ENCODE assay signal across 17 mouse cellular contexts in genomic region chr8:125509175-125509574, GRCm38 (mm10).
DNase-seq lines count a peak whose midpoint lies in the region; ATAC-seq lines count a peak whose summit lies in the region.
"Had no signal": no experiment of that assay in that cellular context is flagged by ENCODE, and none has a peak within 500 bp of the region (broad histone marks: within the 10 kb centered on the region; RNA-seq: fewer than 3 reads in every experiment).

No protein-coding gene starts in this region.

- H3K9me3 ChIP-seq in heart, embryonic 15.5 days (replicated peaks), result no peaks in the 10 kb centered on the region
- H3K9me3 ChIP-seq: forebrain, embryonic 13.5 days; lung, embryonic 15.5 days had no signal

- intact Hi-C loops in heart, postnatal 10 days (cut with DNase I), result no loop called here

- no peak overlapping the region for H3K4me3 ChIP-seq in heart, embryonic 15.5 days
- H3K4me3 ChIP-seq: forebrain, embryonic 13.5 days; lung, embryonic 15.5 days had no signal

- peak; percentile 38 for DNase-seq in cerebellum, adult 9-11 months
- DNase-seq in cerebellum, postnatal 4 days (ENCODE audit: low spot score in 2 of 2), result no peak
- DNase-seq in heart, postnatal 10 days, result no peak
- peak; percentile 39 for DNase-seq in MN1 (ENCODE audit: low spot score)
- DNase-seq in adrenal gland, postnatal 36 days, result peak; percentile 63 to 66
- no peak for DNase-seq in left cerebral cortex, adult 9 months (ENCODE audit: low spot score in 2 of 2)
- DNase-seq: gastrocnemius, postnatal 25 days; kidney, adult 11 months; right cerebral cortex, postnatal 4 days; thymus, adult 2 months had no signal

- no peak for ATAC-seq in heart, embryonic 15.5 days (replicated peaks; ENCODE audit: insufficient number of reproducible peaks, insufficient read depth, low FRiP score, low read depth)
- no peak for ATAC-seq in activated CD4-positive, CD25-positive, alpha-beta regulatory T cell, adult 4 months

- peaks cover 96% of the 10 kb centered on the region for H3K4me1 ChIP-seq in heart, embryonic 15.5 days (replicated peaks)

- no peak overlapping the region for H3K9ac ChIP-seq in heart, embryonic 15.5 days
- H3K9ac ChIP-seq: forebrain, embryonic 13.5 days; liver, embryonic 14.5 days; lung, embryonic 15.5 days had no signal

- peak overlapping the region; percentile 47 for H3K27ac ChIP-seq in heart, embryonic 15.5 days
- H3K27ac ChIP-seq: liver, embryonic 14.5 days; lung, embryonic 15.5 days; macrophage had no signal

- WGBS in heart, embryonic 15.5 days, result 72% methylated on average over 6 of the region's 6 CpGs

- H3K27me3 ChIP-seq in heart, embryonic 15.5 days, result no peaks in the 10 kb centered on the region
- H3K27me3 ChIP-seq: forebrain, embryonic 13.5 days; lung, embryonic 15.5 days had no signal

- H3K4me2 ChIP-seq in heart, embryonic 15.5 days, result no peak overlapping the region
- H3K4me2 ChIP-seq: forebrain, embryonic 13.5 days; lung, embryonic 15.5 days had no signal

- H3K36me3 ChIP-seq in heart, embryonic 15.5 days, result no peaks in the 10 kb centered on the region
- H3K36me3 ChIP-seq: G1E; lung, embryonic 15.5 days had no signal

Comparison
In these comparisons a context has a peak if more than half of its experiments do, and no peak if none do; other contexts are left out.
1. DNase-seq: peak in cerebellum, adult 9-11 months (single experiment), MN1 (single experiment) and adrenal gland, postnatal 36 days (2 of 2); none in cerebellum, postnatal 4 days (0 of 2), heart, postnatal 10 days (0 of 2) and left cerebral cortex, adult 9 months (0 of 2).